Mouse (Mus musculus) left cerebral cortex, adult 18-20 months (tissue): ENCODE measurements at regions not wholly inside any gene's neighbourhood (a gene's known extent, or its start where the extent isn't known, plus 50 kb on each side); places are given as distances from the start of the nearest gene placed in this dataset.

ENCODE experiments used
- DNase-seq, 2 experiments: peaks; one replicate each; pipeline ENCODE4 v3.0.0; 2021 to 2022; ENCODE audit warnings: low spot score in 2 of 2, mixed read lengths in 1 of 2
- microRNA-seq, 2 experiments: library from miRNA; unstranded; fragments of <30 nt; microRNA quantifications; one replicate each; pipeline ENCODE4 v1.2.0; 2021

- no peak for DNase-seq
These were observed 818.7 kb downstream of the Tlr4 start for GRCm38 (mm10) chr4:67646090-67646489.

- DNase-seq = no peak
These were observed 834.7 kb downstream of the Tlr4 start for GRCm38 (mm10) chr4:67662122-67662521.

GRCm38 (mm10) chr4:67673961-67674360 is 846.6 kb downstream of the Tlr4 start:
- no peak for DNase-seq

- no peak for DNase-seq
These were observed 850.2 kb downstream of the Tlr4 start for GRCm38 (mm10) chr4:67677589-67677988.

- DNase-seq = no peak
These were observed 871.1 kb downstream of the Tlr4 start for GRCm38 (mm10) chr4:67698438-67698837.

Small RNA genes in the stretch of these regions (microRNA-seq; reads per million reads assigned to microRNA genes)
- gene Gm44497 = 0 reads per million in 2 experiments
